Mouse (Mus musculus) ES-Bruce4 (cell line): ENCODE data around the gene Igf1.

ENCODE experiments used
- CTCF ChIP-seq: IDR thresholded peaks from one replicate; pipeline ENCODE4 v1.8.1; 2011; ENCODE audit warnings: low read depth, low read length
- EP300 ChIP-seq: IDR thresholded peaks from 2 replicates; pipeline ENCODE4 v1.6.1; 2011; ENCODE audit warnings: low read depth, low read length; ENCODE audit not compliant: insufficient read depth

GRCm38 (mm10) chr10:87860181-87861103 lies 2.4 kb downstream of the Igf1 start:
- TF ChIP-seq CTCF (no peak), EP300 (peak; percentile 50; the same call in 1 of the 2 replicates)
